In the genomic region with DNA sequence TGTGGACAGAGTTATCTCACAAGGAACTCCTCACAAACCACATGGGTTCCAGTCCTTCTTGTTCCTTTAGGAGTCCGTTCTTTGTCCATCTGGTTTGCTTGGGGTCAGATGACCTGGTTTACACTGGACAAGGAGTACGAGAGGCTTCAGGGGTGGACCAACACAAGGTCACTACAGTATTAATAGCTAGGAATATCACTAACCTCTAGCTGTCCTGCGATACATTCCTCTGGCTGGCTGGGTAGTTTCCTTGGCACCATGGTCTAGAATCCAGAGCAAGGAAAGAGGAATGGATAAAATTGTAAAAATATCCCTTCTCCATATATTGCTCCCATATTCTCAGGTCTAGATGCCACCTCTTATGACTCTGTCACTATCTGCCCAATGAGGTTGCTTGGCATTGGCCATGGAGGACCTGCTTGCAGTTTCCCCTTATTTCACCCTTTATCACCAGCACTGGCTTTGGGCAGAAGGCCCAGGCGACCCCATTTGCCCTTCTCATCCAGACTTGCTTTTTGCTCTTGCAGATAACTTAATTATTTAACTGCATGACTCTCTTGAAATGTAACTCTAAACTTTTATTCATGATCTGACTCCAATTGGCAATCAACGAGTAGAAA, we compare ENCODE assay signal across 22 mouse cellular contexts.
A peak's percentile ranks its signal among the peaks of the same experiment; 100 is the strongest.
DNase-seq lines count a peak whose midpoint lies in the region; ATAC-seq lines count a peak whose summit lies in the region.
"Had no signal": no experiment of that assay in that cellular context is flagged by ENCODE, and none has a peak within 500 bp of the region (broad histone marks: within the 10 kb centered on the region; RNA-seq: fewer than 3 reads in every experiment).

No protein-coding gene starts in this region.

- no peak overlapping the region for H3K4me2 ChIP-seq in heart, embryonic 12.5 days
- H3K4me2 ChIP-seq: forebrain, embryonic 13.5 days; heart, embryonic 13.5 days; hindbrain, embryonic 13.5 days had no signal

- no peak overlapping the region for H3K27ac ChIP-seq in heart, embryonic 12.5 days (ENCODE audit: poor library complexity, severe bottlenecking)
- H3K27ac ChIP-seq: embryonic facial prominence, embryonic 10.5 days; forebrain, embryonic 13.5 days; gastrocnemius, adult 2 months; heart, embryonic 13.5 days; hindbrain, embryonic 13.5 days; hindbrain, postnatal 0 days had no signal

- ATAC-seq in heart, embryonic 12.5 days (ENCODE audit: insufficient number of reproducible peaks, low FRiP score): no peak
- ATAC-seq: activated CD4-positive, CD25-positive, alpha-beta regulatory T cell, adult 4 months; forebrain, embryonic 13.5 days; forebrain, postnatal 0 days; hindbrain, postnatal 0 days; Patski had no signal

- H3K4me3 ChIP-seq in heart, embryonic 12.5 days: no peak overlapping the region
- H3K4me3 ChIP-seq: embryonic facial prominence, embryonic 10.5 days; forebrain, embryonic 13.5 days; gastrocnemius, adult 2 months; heart, embryonic 13.5 days; hindbrain, embryonic 13.5 days had no signal

- intact Hi-C loops in heart, postnatal 25 days (cut with DNase I): no loop called here

- H3K9me3 ChIP-seq in heart, embryonic 12.5 days (replicated peaks): no peaks in the 10 kb centered on the region
- H3K9me3 ChIP-seq: embryonic facial prominence, embryonic 10.5 days; forebrain, embryonic 13.5 days; heart, embryonic 13.5 days; hindbrain, embryonic 13.5 days had no signal

- H3K4me1 ChIP-seq in heart, embryonic 12.5 days (replicated peaks): no peaks in the 10 kb centered on the region
- H3K4me1 ChIP-seq: embryonic facial prominence, embryonic 10.5 days; forebrain, embryonic 13.5 days; heart, embryonic 13.5 days; hindbrain, embryonic 13.5 days had no signal

- H3K36me3 ChIP-seq in heart, embryonic 12.5 days: no peaks in the 10 kb centered on the region
- H3K36me3 ChIP-seq: embryonic facial prominence, embryonic 10.5 days; heart, embryonic 13.5 days; hindbrain, embryonic 13.5 days had no signal

- DNase-seq in heart, adult 11 months: peak; percentile 94
- DNase-seq in brain, adult 2 months (ENCODE audit: low read depth, low spot score): peak; percentile 11
- peak; percentile 37 to 62 for DNase-seq in heart, adult 9 months (ENCODE audit: low spot score in 2 of 2)
- peak; percentile 3 for DNase-seq in heart, postnatal 25 days (ENCODE audit: low spot score)
- DNase-seq in spleen, postnatal 4 days (ENCODE audit: low spot score in 2 of 2): no peak
- no peak for DNase-seq in embryo, embryonic 11 days
- DNase-seq: adrenal gland, postnatal 14 days; cerebellum, adult 8-10 months; cerebellum, postnatal 36 days; forebrain, postnatal 0 days; gastrocnemius, adult 2 months; gastrocnemius, postnatal 36 days; kidney, adult 11 months; kidney, adult 9 months had no signal

- H3K27me3 ChIP-seq in heart, embryonic 12.5 days (replicated peaks): no peaks in the 10 kb centered on the region
- H3K27me3 ChIP-seq: forebrain, embryonic 13.5 days; heart, embryonic 13.5 days had no signal

- no peak overlapping the region for H3K9ac ChIP-seq in heart, embryonic 12.5 days
- H3K9ac ChIP-seq: forebrain, embryonic 13.5 days; forebrain, postnatal 0 days; heart, embryonic 13.5 days; hindbrain, embryonic 13.5 days had no signal

- 80% methylated on average over 5 of the region's 5 CpGs for WGBS in heart, embryonic 12.5 days

Comparison
In these comparisons a context has a peak if more than half of its experiments do, and no peak if none do; other contexts are left out.
1. DNase-seq: peak in heart, adult 11 months (single experiment), brain, adult 2 months (single experiment), heart, adult 9 months (2 of 2) and heart, postnatal 25 days (single experiment); none in spleen, postnatal 4 days (0 of 2) and embryo, embryonic 11 days (single experiment).